Mouse (Mus musculus) ovary, postnatal 36 days (tissue): Measurements from ENCODE around the gene Rcor1.

ENCODE experiments used
- DNase-seq: peaks from one replicate; pipeline ENCODE4 v3.0.0; 2022; ENCODE audit warnings: low spot score, mixed read lengths

Rcor1 gene

DNA sequence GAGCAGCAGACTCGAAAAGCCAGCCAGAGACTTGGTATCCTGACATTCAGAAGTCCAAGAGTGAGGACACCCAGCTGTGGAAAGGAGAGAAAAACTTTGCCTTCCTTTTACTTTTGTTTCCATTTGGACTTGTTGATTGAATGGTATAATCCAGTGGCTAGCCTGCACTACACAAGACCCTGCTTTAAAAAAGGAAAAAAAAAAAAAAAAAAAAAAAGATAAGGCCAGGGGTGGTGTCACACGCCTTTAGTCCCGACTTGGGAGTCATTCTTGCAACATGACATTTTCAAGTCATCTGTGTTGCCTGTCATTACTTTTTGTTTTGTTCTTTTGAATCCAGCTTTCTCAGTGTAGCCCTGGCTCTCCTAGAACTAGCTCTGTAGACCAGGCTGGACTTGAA lies 17.6 kb upstream of the Rcor1 start:
- DNase-seq = no peak

DNA sequence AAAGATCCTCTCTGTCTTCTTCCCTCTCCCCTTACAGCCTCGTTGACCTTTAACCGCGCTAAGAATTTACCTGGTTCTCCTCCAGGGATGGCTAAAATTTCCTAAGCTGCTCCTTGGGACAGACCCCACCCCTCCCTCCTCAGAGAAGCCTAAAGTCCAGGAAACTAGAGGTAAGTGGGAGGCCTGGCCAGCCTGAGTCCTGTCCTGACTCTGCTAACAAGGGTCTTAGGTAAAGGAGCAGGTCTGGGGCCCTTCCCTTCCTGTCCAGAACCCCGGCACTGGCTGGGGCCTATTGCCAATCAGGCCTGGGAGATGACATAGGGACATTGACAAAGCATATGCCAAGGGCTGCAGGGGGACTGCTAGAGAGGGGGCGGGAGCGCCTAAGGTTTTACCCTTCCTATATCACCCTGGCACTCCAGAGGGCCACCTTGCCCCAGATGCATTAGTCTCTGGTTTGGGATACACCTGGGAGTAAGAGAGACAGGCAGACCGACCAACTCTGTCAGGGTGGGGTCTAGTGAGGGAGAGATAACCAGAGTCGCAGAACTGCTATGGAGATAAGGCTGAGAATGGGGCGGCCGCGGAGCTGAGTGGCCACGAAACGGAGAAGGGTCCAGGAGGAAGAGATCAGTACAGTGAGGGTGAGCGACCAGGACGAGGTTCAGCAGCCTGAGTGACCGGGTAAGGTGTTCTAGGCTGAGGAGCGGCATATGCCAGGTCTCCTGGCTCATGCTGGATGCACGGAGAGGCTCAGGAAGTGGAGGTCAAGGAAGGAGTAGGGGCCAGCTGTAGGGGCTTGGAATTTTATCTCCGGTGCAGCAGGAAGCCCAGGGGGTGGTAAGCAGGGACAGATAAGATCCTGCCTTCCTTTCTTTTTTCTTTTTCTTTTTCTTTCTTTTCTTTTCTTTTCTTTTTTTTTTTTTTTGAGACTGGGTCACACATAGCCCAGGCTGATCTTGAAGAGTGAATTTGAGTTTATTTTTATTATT lies 10.7 kb upstream of the Rcor1 start:
- no peak for DNase-seq

DNA sequence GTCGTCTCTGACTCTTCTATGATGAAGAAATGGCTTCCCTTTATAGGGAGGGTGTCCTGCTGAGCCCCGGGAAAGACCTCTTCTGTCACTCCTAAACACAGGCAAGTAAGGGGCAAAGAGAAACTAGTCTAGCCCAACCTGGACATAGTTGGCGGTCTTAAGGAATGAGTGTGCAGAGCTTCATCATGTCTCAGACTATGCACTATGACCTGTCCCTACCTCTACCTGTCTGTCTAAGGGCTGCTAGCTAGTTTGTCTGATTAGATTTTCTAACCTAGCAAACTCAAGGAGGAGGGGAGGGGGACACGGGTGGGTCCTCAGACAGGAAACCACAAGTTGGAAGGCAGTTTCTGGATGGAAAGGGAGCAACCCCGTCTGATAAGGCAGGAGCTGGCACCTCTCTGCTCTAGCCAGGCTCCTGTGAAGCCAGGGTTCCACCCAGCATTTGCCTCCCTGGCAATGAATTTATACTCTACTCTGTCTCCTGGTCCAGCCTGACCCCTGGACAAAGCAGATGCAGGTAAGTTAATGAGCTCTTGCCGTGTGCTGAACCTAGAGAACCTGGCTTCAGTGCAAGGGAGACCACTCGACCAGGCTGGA lies 9.8 kb upstream of the Rcor1 start:
- no peak for DNase-seq

DNA sequence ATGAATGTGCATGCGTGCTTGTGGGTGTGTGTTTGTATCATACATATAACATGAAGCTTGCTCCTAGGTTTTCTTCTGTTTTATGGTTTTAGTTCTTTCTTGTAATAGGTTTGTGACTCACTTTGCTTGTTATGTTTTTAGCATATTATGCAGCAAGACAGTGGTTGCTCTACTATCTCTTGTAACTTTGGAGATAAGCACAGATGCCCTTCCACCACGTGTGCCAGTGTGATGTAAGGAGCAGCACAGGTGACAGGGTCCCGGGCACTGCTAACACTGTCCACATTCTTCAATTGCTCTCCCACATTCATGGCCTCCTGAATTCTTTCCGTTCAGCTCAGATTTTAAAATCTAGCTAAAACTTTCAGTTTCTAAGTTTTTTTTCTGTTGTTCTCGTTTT lies 6.3 kb upstream of the Rcor1 start:
- DNase-seq = no peak

DNA sequence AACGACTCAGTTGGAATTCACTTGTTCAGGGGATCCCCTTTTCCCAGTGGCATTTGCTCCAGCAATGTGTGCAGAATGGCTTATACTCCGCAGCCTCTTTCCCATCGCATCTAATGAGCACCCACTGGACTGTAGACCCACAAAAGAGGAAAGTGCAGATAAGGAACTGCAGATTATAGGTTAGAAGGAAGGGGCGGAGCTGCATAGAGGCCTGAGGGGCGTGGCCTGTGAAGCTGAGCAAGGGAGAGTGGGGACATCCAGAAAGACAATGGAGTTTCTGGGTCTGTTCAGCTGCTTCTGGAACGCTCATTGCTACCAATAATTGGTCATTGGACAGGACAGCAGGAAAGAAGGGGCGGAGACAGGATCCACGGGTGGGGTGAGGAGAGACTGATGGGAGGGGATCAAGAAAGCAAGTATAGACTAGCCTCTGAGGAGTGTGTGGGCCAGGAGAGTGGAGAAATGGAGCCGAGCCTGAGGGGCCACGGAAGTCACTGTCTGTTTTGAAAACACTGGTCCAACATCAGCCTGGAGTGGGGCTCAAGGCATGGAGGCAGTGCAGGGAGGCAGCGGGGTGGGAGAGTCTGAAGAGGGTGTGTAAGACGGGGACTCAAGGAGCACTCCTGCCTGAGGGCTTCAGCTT lies 3.8 kb upstream of the Rcor1 start:
- no peak for DNase-seq

DNA sequence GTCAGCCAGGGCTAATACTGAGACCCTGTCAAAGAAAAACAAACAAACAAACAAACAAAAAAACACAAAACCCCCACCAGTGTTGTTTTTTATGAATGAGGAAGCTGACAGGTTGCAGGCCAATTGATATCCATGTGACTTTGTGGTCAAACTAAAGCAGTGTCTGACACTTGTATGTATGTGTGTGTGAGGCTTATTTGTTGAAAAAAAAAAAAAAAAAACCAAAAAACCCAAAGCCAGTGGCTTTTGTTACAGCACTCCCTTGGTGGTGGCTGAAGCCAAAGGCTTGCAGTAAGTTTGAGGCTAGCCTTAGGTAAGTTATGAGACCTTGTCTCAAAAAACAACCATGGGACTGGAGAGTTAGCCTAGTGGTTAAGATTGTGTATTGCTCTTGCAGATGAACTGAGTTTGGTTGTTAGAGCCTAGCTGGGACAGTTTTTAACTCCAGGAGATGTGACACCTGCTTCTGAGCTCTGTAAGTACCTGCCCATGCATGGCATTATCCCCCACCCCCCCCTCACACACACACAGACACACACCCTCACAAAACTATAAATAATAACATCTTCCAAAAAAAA lies 2.9 kb upstream of the Rcor1 start:
- DNase-seq = no peak

DNA sequence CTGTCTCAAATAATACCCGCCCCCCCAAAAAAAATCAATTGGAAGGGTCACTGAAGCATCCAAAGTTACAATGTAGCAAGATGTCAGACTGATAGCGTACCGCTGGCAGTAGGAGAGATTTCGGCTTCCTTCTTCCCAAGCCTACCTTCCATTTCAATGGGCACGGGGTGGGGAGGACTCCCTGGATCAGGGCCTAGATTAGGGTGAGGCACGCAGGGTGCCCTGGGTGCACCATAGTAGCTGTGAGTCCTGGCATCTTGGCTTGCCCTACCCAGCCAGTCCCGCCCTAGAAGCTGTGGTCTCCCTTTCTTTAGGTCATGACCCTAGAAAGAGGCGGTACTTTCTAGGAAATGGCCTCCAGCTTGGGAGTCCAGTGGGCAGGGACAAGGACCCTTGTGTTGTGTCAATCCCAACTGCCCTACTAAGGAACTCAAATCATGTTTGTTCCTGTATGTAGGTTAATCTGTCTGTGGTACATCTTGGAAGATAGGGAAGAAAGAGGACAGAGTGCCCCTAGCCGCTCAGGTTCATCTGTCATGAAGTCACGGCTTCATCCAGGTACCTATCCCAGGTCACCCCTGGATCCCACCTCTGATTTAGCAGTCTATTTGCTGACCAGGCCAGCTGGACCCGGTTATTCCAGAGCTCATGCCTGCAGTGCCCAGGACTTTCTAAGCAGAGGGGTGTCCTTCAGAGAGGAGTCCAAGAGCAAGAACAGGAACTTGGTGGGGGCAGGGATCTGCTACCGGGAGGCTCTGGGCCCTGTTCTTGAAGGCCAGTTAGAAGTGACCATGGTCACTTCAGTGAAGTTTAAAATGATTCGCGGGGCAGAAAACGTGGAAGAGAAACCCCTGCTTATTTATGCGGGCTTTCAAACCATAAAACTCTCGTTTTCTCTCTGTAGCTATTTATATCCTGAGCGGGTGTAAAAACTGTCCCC lies 1.6 kb upstream of the Rcor1 start:
- peak; percentile 36 for DNase-seq

DNA sequence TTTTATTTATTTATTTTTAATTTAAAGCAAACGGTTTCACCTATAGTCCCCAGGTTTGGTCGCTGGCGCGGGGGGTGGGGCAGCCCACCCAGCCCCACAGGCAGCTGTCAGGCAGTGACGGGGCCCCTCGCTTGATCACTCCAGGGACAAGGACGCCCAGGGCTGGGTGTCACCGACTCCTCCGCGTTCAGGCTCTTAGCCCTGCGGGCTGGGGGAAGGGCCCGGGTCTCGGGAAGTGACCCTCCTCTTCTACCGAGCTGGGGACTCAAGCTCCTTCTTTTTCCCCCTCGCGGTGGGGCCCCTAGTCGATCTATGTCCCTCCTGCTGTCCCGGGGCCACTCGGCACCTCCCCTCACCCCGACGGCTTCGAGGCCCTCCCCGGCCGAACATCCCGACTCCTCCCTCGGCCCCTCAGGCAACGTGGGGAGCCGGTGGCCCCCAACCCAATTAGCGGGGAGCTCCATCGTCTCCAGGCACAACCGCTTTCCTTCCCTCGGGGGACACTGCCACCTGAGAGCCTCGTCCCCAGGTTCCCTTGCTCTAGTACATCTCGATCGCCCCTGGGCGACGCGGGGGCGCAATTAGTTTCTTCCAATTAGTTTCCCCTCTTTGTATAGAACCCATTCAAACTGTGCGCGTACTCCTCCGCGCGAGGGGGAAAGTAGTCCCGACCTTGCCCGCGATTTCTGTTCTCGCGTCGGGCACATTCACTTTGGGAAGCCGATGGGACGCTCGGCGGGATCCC lies 748 bp upstream of the Rcor1 start:
- DNase-seq = peak; percentile 81

DNA sequence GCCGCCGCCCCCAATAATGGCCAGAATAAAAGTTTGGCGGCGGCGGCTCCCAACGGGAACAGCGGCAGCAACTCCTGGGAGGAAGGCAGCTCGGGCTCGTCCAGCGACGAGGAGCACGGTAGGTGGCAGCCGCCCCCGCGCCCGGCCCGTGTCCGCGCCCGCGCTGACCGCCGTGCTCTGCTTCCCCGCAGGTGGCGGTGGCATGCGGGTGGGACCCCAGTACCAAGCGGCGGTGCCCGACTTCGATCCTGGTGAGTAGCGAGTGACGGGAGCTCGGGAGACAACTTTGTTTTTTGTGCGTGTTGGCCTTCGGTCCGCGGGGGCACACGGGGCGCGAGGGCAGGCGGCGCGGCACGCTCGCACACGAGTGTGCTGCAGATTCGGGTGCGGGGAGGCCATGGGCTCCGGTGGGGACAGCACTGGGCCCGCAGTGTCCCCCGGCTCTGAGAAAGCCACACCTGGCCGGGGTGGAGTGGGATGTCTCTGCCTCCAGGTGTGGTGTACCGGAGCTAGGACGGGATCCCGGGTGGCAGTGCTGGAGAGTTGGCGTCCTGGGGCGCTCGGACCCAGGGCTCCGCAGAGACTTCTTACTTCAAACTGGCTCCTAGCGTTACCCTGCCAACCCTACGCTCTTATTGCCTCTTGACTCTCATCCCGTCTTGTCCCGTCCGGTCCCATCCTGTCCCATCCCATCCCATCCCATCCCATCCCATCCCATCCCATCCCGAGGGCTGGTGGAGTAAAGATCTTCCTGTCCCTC lies 800 bp downstream of the Rcor1 start:
- peak; percentile 52 for DNase-seq

DNA sequence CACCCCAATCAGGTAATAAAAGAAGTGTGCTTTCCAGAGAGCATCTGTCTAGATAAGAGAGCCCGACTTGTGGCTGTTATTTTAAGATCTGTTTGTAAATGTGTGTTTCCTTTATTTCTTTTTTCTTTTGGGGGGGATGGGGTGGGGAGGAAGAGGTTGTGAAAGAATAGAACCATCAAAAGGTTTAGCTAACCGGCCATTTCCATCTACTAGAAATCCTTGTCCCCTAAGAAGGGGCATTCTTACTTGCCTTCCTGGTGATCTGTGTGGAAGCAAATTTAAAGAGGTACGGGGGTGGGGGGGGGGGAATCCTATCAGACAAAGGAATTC lies 1.3 kb downstream of the Rcor1 start:
- DNase-seq = no peak

DNA sequence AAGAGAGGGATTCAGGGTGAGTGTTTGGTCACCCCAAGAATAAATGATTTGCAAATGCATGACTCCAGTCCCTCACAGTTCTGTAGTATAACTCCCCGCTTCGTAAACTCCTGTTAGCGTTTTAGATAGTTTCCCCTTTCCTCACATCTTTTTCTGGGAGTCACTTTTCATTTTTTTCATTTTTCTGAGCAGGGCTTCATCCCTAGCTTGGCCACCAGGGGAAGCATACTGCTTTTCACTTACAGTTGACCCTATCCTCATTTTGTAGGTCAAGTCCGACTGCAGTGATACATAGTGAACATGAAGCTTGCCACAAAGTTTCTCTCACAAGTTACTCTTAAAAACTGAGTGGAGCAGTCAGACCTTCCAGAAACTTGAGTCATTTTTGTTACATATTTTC lies 2.0 kb downstream of the Rcor1 start:
- no peak for DNase-seq

DNA sequence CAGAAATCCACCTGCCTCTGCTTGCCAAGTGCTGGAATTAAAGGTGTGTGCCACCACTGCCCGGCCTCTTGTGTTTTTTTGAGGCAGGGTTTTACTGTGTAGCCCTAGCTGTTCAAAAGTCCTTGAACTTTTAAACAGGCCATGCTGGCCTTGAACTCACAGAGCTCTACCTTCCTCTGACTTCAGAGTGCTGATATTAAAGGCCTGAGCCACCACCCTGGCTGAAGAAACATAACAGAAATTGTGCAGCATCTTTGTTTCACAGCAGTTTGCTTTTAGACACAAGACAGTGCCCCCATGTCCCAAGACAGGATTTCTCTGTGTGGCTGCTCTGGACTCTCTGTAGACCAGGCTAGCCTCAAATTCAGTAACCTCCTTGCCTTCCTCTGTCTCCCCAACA lies 3.2 kb downstream of the Rcor1 start:
- DNase-seq = no peak

DNA sequence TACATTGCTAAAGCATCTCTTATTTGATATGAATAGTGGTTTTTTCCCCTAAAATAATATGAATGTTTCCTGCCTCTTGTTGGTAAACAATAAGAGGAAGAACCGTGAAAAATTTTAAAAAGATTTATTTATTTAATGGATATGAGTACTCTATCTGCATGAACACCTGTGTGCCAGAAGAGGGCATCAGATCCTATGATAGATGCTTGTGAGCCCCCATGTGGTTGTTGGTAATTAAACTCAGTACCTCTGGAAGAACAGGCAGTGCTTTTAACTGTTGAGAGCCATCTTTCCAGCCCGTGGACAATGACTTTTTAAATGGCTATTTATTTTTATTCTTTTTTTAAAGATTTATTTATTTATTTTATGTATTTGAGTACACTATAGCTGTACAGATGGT lies 5.7 kb downstream of the Rcor1 start:
- no peak for DNase-seq

DNA sequence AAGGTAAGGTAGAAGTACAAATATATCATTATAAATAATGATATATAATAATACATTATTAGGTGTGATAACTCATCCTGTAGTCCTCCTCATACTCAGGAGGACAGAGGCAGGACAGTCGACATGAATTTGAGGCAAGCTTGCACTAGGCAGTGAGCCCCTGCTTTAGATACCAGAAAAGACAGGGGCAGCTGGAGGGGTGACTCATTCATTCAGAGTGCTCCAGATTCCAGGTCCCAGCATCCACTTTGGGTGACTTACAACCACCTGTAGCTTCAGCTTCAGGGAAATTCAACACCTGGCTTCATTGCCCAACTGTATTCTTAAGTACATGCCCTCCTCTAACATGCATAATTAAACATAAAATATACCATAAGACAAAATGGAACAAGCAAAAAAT lies 7.7 kb downstream of the Rcor1 start:
- no peak for DNase-seq

DNA sequence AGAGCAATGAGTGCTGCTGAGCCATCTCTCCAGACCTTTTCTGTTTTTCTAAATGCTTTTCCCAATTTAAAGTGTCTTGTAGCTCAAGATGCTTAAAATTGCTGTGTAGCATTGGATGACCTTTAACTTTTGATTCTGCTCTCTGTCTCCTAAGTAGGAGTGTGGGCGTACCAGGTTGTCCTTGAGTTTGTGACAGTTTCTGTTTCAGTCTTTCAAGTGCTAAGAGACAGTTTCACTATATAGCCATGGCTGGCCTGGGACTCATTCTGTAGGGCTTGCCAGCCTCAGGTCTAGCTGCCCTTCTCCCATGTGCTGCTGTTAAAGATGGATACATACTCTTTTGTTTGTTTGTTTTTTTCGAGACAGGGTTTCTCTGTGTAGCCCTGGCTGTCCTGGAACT lies 9.1 kb downstream of the Rcor1 start:
- no peak for DNase-seq

DNA sequence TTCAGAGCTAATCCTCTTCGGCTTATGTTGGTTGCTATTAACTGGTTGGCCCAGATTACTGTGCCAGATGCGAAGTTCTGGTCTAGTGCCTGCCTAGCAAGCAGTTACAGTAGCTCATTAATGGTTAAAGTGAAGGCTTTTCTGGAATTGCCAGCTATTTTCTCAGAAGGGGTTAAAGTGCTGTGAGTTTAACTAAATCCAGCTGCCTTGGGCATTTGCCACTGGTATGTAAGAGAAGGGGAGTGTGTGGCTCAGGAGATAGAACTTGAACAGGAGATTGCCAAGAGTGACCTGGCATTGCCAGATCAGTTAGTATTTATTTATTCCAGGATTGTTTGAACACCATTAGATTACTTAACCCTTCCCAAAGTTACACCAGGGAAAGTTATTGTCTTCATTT lies 11.1 kb downstream of the Rcor1 start:
- no peak for DNase-seq

DNA sequence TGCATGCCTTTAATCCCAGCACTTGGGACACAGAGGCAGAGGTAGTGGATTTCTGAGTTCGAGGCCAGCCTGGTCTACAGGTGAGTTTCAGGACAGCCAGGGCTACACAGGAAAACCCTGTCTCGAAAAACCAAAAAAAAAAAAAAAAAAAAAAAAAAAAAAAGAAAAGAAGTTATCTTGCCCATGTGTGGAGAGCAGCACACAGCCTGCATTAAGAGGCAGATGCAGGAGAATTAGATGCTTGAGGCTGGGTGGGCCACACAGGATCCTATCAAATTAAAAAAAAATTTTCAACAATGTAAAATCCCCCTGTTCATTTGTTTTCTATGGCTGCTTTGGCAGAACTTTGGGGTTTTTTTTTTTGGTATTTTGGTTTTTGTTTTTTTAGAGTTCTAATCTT lies 24.2 kb downstream of the Rcor1 start:
- DNase-seq = no peak

DNA sequence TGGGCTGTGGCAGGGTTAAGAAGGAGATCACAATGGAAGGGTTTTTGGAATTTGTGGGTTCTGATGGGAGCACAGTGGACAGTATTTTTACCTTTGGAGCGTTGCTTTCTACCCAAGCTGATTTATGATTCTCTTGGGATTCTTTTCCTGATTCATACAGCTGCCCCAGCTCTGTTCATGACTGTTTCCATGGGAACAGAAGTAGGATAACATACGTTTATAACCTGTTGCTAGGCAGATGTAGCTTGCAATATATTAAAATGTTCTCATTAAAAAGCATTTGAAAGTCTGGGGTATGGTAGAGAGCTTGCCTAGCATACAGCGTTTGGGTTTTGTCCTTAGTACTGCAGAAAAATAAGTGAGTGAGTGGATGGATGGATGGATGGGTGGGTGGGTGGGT lies 25.1 kb downstream of the Rcor1 start:
- no peak for DNase-seq

DNA sequence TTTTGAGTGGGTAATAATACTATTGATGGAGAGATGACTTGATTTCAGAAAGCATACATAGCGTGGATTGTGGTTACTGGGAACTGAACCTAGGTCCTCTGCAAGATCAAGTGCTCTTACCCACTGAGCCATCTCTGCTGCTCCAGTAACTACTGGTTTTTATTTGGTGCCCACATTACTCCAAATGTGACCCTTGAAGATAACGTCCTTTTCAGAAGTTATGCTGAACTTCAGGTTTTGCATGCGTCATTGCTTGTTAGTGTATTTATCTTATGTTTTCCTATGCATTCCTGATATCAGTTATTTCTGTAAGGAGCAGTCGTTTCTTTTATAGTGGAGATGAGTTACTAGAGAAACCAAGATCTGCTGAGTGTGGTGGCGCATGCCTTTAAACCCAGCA lies 26.2 kb downstream of the Rcor1 start:
- DNase-seq = no peak

DNA sequence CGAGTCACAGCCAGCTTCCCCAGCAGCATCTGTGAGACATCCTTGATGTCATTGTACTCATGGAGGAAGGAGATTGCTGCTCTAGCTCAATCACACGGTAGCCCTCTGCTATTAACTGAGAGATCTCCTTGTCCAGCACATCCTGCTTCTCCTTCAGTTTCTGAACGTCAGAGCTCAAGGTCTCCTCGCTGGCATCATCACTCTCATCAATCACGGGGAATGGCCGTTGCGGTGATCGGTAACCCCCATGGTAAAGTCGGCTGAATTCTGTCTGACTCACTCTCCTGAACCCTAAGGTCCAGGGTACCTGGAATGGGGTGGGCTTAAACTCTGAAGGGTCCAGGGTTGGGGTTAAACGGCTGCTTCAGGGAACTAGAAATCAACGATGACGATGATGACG lies 28.7 kb downstream of the Rcor1 start:
- no peak for DNase-seq
